Mouse (Mus musculus) left cerebral cortex, adult 11 months (tissue): ENCODE data around the gene Cox16.
A peak's percentile ranks its signal among the peaks of the same experiment; 100 is the strongest.

Source experiments
- DNase-seq: peaks from one replicate; pipeline ENCODE4 v3.0.0; 2022; ENCODE audit warnings: low spot score

Cox16 gene

DNA sequence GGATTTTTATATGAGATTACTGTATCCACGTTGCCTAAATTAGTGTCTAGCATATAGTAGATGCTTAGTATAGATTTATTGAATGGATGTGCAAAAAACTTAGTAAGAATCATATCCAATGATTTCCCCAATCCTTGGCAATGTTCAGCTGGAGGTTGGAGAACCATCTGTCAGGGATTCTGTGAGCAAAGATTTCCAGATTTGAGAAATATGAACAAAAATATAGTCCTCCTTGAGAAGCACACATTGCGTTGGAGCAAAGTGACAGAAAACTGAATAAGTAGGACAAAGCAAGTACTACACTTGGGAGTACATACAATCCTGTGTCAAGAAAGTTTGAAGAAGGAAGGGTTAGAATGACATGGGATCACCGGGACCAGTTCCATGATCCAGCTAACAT, 160.8 kb downstream of the Cox16 start:
- peak; percentile 27 for DNase-seq

DNA sequence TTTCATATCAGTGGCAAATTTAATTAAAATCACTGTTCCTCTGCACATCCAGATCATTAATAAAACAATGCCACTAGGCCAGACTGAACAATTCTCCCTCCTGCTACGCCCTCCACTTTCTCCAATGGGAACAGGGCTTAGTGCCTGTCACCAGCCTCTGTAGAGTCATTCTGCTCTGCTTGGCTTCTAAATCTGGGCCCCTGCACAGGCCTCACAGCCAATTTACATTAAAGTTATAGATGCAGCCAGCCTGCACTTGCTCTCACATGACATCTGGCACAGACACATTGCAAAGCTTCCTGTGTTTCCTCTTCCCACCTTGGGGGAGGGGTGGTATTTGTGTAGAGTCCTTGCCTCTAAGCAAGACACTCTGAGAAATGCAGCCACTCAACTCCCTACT, 163.9 kb downstream of the Cox16 start:
- DNase-seq, result no peak

DNA sequence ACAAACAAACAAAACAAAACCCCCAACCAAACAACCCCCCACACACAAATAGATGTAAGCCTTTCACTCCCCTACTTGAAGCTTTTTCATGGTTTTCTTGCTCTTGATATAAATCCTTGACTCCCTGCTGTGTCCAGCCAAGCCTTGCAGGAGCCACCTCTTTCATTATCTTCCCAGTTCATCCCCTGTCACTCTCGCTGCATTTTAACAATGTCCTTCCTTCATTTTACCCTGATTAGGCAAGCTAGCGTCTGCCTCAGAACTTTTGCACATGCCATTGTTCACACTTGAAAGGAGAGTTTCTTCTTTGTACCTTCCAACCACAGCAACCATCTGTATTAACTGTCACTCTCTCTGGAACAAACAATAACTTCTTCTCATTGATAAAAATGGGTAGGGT, 167.1 kb downstream of the Cox16 start:
- no peak for DNase-seq

DNA sequence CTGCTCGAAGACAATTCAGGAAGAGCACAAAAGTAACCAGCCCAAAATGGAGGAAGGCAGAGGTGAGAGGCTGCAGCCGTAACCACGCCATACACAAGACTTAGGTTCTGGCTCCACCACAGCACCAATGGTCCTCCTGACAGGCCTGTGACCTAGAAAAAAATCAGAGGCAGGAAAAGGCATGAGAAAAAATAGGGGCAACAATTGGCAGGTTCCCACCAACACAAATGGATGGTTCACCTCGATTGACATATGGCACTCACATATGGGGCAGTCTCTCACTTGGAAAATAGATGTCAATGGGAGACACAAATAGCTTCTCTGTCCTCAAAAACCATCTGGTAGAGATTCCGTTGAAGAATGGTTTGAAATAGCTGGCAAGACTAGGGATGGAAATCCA, 169.0 kb downstream of the Cox16 start:
- DNase-seq, result no peak
